Mouse (Mus musculus) heart, embryonic 10.5 days (tissue): ENCODE measurements at regions not wholly inside any gene's neighbourhood (a gene's known extent, or its start where the extent isn't known, plus 50 kb on each side); places are given as distances from the start of the nearest gene placed in this dataset.
"Not testable (repeated sequence)": the region's sequence is repeated elsewhere in the genome, so short reads cannot be mapped to it uniquely, and the experiment has no call there.

Experiments
- DNase-seq: peaks from one replicate; pipeline ENCODE4 v3.0.0-alpha.2; 2017; ENCODE audit warnings: low spot score
- H3K27ac ChIP-seq: fragments of 300-500 bp; sonication (generic); 2 replicates; pipeline ENCODE4 v1.5.1; 2016; ENCODE audit warnings: mild to moderate bottlenecking
- H3K27me3 ChIP-seq: fragments of 300-500 bp; sonication (generic); 2 replicates; pipeline ENCODE4 v1.6.1; 2016; ENCODE audit warnings: mild to moderate bottlenecking; ENCODE audit not compliant: poor library complexity, insufficient read depth, severe bottlenecking
- H3K36me3 ChIP-seq: fragments of 300-500 bp; sonication (generic); 2 replicates; pipeline ENCODE4 v1.6.1; 2016; ENCODE audit warnings: mild to moderate bottlenecking, moderate library complexity
- H3K4me1 ChIP-seq: fragments of 300-500 bp; sonication (generic); 2 replicates; pipeline ENCODE4 v1.6.1; 2016; ENCODE audit warnings: mild to moderate bottlenecking
- H3K4me3 ChIP-seq: fragments of 300-500 bp; sonication (generic); 2 replicates; pipeline ENCODE4 v1.5.1; 2016; ENCODE audit warnings: mild to moderate bottlenecking, moderate library complexity
- H3K9me3 ChIP-seq: fragments of 300-500 bp; sonication (generic); 2 replicates; pipeline ENCODE4 v1.6.1; 2016; ENCODE audit warnings: mild to moderate bottlenecking, moderate library complexity
- WGBS: fragments of 180-500 bp; shearing (Covaris S2); methylation state at CpG from one replicate; pipeline ENCODE4 v1.1.7; 2016; 5-methylcytosine and 5-hydroxymethylcytosine counted together

GRCm38 (mm10) chr4:31293752-31294151, 670.1 kb upstream of the Map3k7 start:
- Histone ChIP-seq H3K9me3 (no peaks in the 10 kb centered on the region), H3K4me3 (no peak overlapping the region), H3K4me1 (peaks cover 8% of the 10 kb centered on the region), H3K27me3 (no peaks in the 10 kb centered on the region), H3K27ac (no peak overlapping the region), H3K36me3 (no peaks in the 10 kb centered on the region)
- no peak for DNase-seq
- WGBS, result 61% methylated on average over 2 of the region's 2 CpGs

- Histone ChIP-seq H3K4me3 (no peak overlapping the region), H3K36me3 (no peaks in the 10 kb centered on the region), H3K9me3 (no peaks in the 10 kb centered on the region), H3K4me1 (no peaks in the 10 kb centered on the region), H3K27ac (no peak overlapping the region), H3K27me3 (no peaks in the 10 kb centered on the region)
- no peak for DNase-seq
- 70% methylated on average over 3 of the region's 3 CpGs for WGBS
Observed at GRCm38 (mm10) chr4:31297848-31298247, 666.0 kb upstream of the Map3k7 start.

GRCm38 (mm10) chr4:31319269-31319668, 644.6 kb upstream of the Map3k7 start:
- Histone ChIP-seq H3K27me3 (no peaks in the 10 kb centered on the region), H3K9me3 (no peaks in the 10 kb centered on the region), H3K4me1 (no peaks in the 10 kb centered on the region), H3K4me3 (no peak overlapping the region), H3K27ac (no peak overlapping the region), H3K36me3 (no peaks in the 10 kb centered on the region)
- 70% methylated on average over 6 of the region's 6 CpGs for WGBS
- no peak for DNase-seq

GRCm38 (mm10) chr4:31320734-31321507, 643.0 kb upstream of the Map3k7 start:
- Histone ChIP-seq H3K9me3 (no peaks in the 10 kb centered on the region), H3K36me3 (no peaks in the 10 kb centered on the region), H3K4me1 (no peaks in the 10 kb centered on the region), H3K27ac (no peak overlapping the region), H3K27me3 (no peaks in the 10 kb centered on the region), H3K4me3 (no peak overlapping the region)
- DNase-seq, result no peak
- WGBS, result 71% methylated on average over 8 of the region's 8 CpGs

GRCm38 (mm10) chr4:31323816-31324215, 640.1 kb upstream of the Map3k7 start:
- WGBS, result 89% methylated on average over 3 of the region's 3 CpGs
- DNase-seq, result no peak
- no peaks in the 10 kb centered on the region for H3K9me3 ChIP-seq
- no peak overlapping the region for H3K4me3 ChIP-seq
- H3K4me1 ChIP-seq, result no peaks in the 10 kb centered on the region
- H3K36me3 ChIP-seq, result no peaks in the 10 kb centered on the region
- no peak overlapping the region for H3K27ac ChIP-seq
- no peaks in the 10 kb centered on the region for H3K27me3 ChIP-seq

GRCm38 (mm10) chr4:31328798-31329197, 635.1 kb upstream of the Map3k7 start:
- H3K4me1 ChIP-seq, result 0 out of 2 replicates have a peak, but pooled peaks cover 3% of the 10 kb centered on the region
- 27% methylated on average over 5 of the region's 5 CpGs for WGBS
- no peaks in the 10 kb centered on the region for H3K27me3 ChIP-seq
- no peaks in the 10 kb centered on the region for H3K36me3 ChIP-seq
- no peak for DNase-seq
- no peaks in the 10 kb centered on the region for H3K9me3 ChIP-seq
- H3K27ac ChIP-seq, result peak overlapping the region; percentile 29; the same call in 1 of the 2 replicates
- H3K4me3 ChIP-seq, result no peak overlapping the region

GRCm38 (mm10) chr4:31331053-31331452, 632.8 kb upstream of the Map3k7 start:
- Histone ChIP-seq H3K9me3 (no peaks in the 10 kb centered on the region), H3K27me3 (no peaks in the 10 kb centered on the region), H3K27ac (no peak overlapping the region), H3K4me1 (0 out of 2 replicates have a peak, but pooled peaks cover 3% of the 10 kb centered on the region), H3K36me3 (no peaks in the 10 kb centered on the region), H3K4me3 (no peak overlapping the region)
- no peak for DNase-seq

- H3K4me3 ChIP-seq, result no peak overlapping the region
Observed at GRCm38 (mm10) chr4:31335686-31336085, 628.2 kb upstream of the Map3k7 start.

GRCm38 (mm10) chr4:31337980-31338379, 625.9 kb upstream of the Map3k7 start:
- WGBS, result 45% methylated on average over 4 of the region's 4 CpGs

More at GRCm38 (mm10) chr4:31335686-31336085, 628.2 kb upstream of the Map3k7 start:
- 76% methylated on average over 3 of the region's 3 CpGs for WGBS
- Histone ChIP-seq H3K27ac (no peak overlapping the region), H3K4me1 (no peaks in the 10 kb centered on the region), H3K27me3 (no peaks in the 10 kb centered on the region), H3K36me3 (no peaks in the 10 kb centered on the region), H3K9me3 (no peaks in the 10 kb centered on the region)
- DNase-seq, result no peak

GRCm38 (mm10) chr4:31343312-31344248, 620.3 kb upstream of the Map3k7 start:
- no peaks in the 10 kb centered on the region for H3K4me1 ChIP-seq
- no peak overlapping the region for H3K27ac ChIP-seq

More at GRCm38 (mm10) chr4:31337980-31338379, 625.9 kb upstream of the Map3k7 start:
- Histone ChIP-seq H3K9me3 (no peaks in the 10 kb centered on the region), H3K4me1 (no peaks in the 10 kb centered on the region), H3K27me3 (no peaks in the 10 kb centered on the region), H3K27ac (no peak overlapping the region), H3K4me3 (no peak overlapping the region), H3K36me3 (no peaks in the 10 kb centered on the region)
- DNase-seq, result no peak

GRCm38 (mm10) chr4:31354046-31354445, 609.9 kb upstream of the Map3k7 start:
- not testable (repeated sequence) for H3K4me1 ChIP-seq, DNase-seq, H3K27ac ChIP-seq, H3K36me3 ChIP-seq, H3K27me3 ChIP-seq, H3K9me3 ChIP-seq, H3K4me3 ChIP-seq
- WGBS, result 85% methylated on average over 2 of the region's 3 CpGs

More at GRCm38 (mm10) chr4:31343312-31344248, 620.3 kb upstream of the Map3k7 start:
- Histone ChIP-seq H3K27me3 (no peaks in the 10 kb centered on the region), H3K9me3 (no peaks in the 10 kb centered on the region), H3K4me3 (no peak overlapping the region), H3K36me3 (no peaks in the 10 kb centered on the region)
- no peak for DNase-seq
- WGBS, result 82% methylated on average over 5 of the region's 5 CpGs

GRCm38 (mm10) chr4:31354953-31355352, 608.9 kb upstream of the Map3k7 start:
- Histone ChIP-seq H3K9me3 (no peaks in the 10 kb centered on the region), H3K4me1 (no peaks in the 10 kb centered on the region), H3K36me3 (no peaks in the 10 kb centered on the region), H3K27me3 (no peaks in the 10 kb centered on the region), H3K27ac (no peak overlapping the region), H3K4me3 (no peak overlapping the region)
- DNase-seq, result no peak
- WGBS, result 71% methylated on average over 2 of the region's 2 CpGs

- no peak for DNase-seq
- H3K27ac ChIP-seq, result no peak overlapping the region
- no peaks in the 10 kb centered on the region for H3K27me3 ChIP-seq
- no peak overlapping the region for H3K4me3 ChIP-seq
- H3K36me3 ChIP-seq, result no peaks in the 10 kb centered on the region
- WGBS, result 65% methylated on average over 1 of the region's 1 CpGs
- H3K9me3 ChIP-seq, result no peaks in the 10 kb centered on the region
- H3K4me1 ChIP-seq, result no peaks in the 10 kb centered on the region
Observed at GRCm38 (mm10) chr4:31366172-31366571, 597.7 kb upstream of the Map3k7 start.
